Mouse (Mus musculus): ENCODE measurements around the gene C8a. TPM values are rescaled to one million over a fixed set of nuclear protein-coding genes. Genes with fewer than 3 reads are reported as not detected.

The C8a gene
- polyA plus RNA-seq, 1 experiment from 2014 or later: not detected

- Histone ChIP-seq H3K36me3 (no peaks in the 10 kb centered on the region), H3K4me3 (no peak overlapping the region), H3K4me1 (replicated peaks) (peaks cover 6% of the 10 kb centered on the region; the same call in 1 of the 2 replicates), H3K4me2 (no peak overlapping the region), H3K27me3 (no peaks in the 10 kb centered on the region), H3K27ac (replicated peaks) (peak overlapping the region; percentile 46; the same call in 1 of the 2 replicates), H3K9me3 (no peaks in the 10 kb centered on the region), H3K9ac (no peak overlapping the region)
- ATAC-seq (ENCODE audit: low FRiP score, low read depth): peak; percentile 83
- WGBS: 12% methylated on average over 5 of the region's 5 CpGs
Observed at GRCm38 (mm10) chr4:104835096-104835495, 41.1 kb downstream of the C8a start.

- H3K36me3 ChIP-seq: no peaks in the 10 kb centered on the region
- H3K9me3 ChIP-seq: no peaks in the 10 kb centered on the region
- H3K4me3 ChIP-seq: no peak overlapping the region
- no peaks in the 10 kb centered on the region for H3K27me3 ChIP-seq
- 72% methylated on average over 5 of the region's 5 CpGs for WGBS
- no peaks in the 10 kb centered on the region for H3K4me1 ChIP-seq (replicated peaks)
- no peak for ATAC-seq (ENCODE audit: low FRiP score, low read depth)
- no peak overlapping the region; the same call in 1 of the 2 replicates for H3K27ac ChIP-seq (replicated peaks)
- H3K9ac ChIP-seq: no peak overlapping the region
- H3K4me2 ChIP-seq: no peak overlapping the region
Observed at GRCm38 (mm10) chr4:104828939-104829338, 47.3 kb downstream of the C8a start.

GRCm38 (mm10) chr4:104824381-104825077 is 51.7 kb downstream of the C8a start:
- H3K9ac ChIP-seq: no peak overlapping the region
- H3K9me3 ChIP-seq: no peaks in the 10 kb centered on the region
- H3K27ac ChIP-seq (replicated peaks): no peak overlapping the region
- H3K4me2 ChIP-seq: no peak overlapping the region
- no peaks in the 10 kb centered on the region for H3K27me3 ChIP-seq
- no peaks in the 10 kb centered on the region for H3K4me1 ChIP-seq (replicated peaks)
- WGBS: 75% methylated on average over 7 of the region's 7 CpGs
- no peaks in the 10 kb centered on the region for H3K36me3 ChIP-seq
- no peak for ATAC-seq (ENCODE audit: low FRiP score, low read depth)
- H3K4me3 ChIP-seq: no peak overlapping the region

- no peak for ATAC-seq (ENCODE audit: low FRiP score, low read depth)
- 90% methylated on average over 4 of the region's 4 CpGs for WGBS
- Histone ChIP-seq H3K4me1 (replicated peaks) (no peaks in the 10 kb centered on the region), H3K36me3 (no peaks in the 10 kb centered on the region), H3K27me3 (no peaks in the 10 kb centered on the region), H3K4me3 (no peak overlapping the region), H3K9me3 (no peaks in the 10 kb centered on the region), H3K9ac (no peak overlapping the region), H3K27ac (replicated peaks) (no peak overlapping the region), H3K4me2 (no peak overlapping the region)
Observed at GRCm38 (mm10) chr4:104823597-104824101, 52.5 kb downstream of the C8a start.

- 78% methylated on average over 4 of the region's 4 CpGs for WGBS
- Histone ChIP-seq H3K4me1 (replicated peaks) (no peaks in the 10 kb centered on the region), H3K4me2 (no peak overlapping the region), H3K27me3 (no peaks in the 10 kb centered on the region), H3K9me3 (no peaks in the 10 kb centered on the region), H3K27ac (replicated peaks) (no peak overlapping the region), H3K36me3 (no peaks in the 10 kb centered on the region), H3K9ac (no peak overlapping the region), H3K4me3 (no peak overlapping the region)
- no peak for ATAC-seq (ENCODE audit: low FRiP score, low read depth)
Observed at GRCm38 (mm10) chr4:104819891-104820290, 56.3 kb downstream of the C8a start.

- Histone ChIP-seq H3K9me3 (no peaks in the 10 kb centered on the region), H3K36me3 (no peaks in the 10 kb centered on the region), H3K27me3 (no peaks in the 10 kb centered on the region), H3K9ac (no peak overlapping the region), H3K27ac (replicated peaks) (no peak overlapping the region), H3K4me3 (no peak overlapping the region), H3K4me2 (no peak overlapping the region), H3K4me1 (replicated peaks) (no peaks in the 10 kb centered on the region)
- 68% methylated on average over 4 of the region's 4 CpGs for WGBS
- ATAC-seq (ENCODE audit: low FRiP score, low read depth): no peak
Observed at GRCm38 (mm10) chr4:104818986-104819385, 57.2 kb downstream of the C8a start.

- Histone ChIP-seq H3K4me2 (no peak overlapping the region), H3K4me3 (no peak overlapping the region), H3K27ac (replicated peaks) (no peak overlapping the region), H3K36me3 (no peaks in the 10 kb centered on the region), H3K9me3 (no peaks in the 10 kb centered on the region), H3K27me3 (no peaks in the 10 kb centered on the region), H3K9ac (no peak overlapping the region), H3K4me1 (replicated peaks) (no peaks in the 10 kb centered on the region)
- WGBS: 71% methylated on average over 2 of the region's 2 CpGs
- no peak for ATAC-seq (ENCODE audit: low FRiP score, low read depth)
Observed at GRCm38 (mm10) chr4:104817509-104817908, 58.7 kb downstream of the C8a start.

- H3K36me3 ChIP-seq: no peaks in the 10 kb centered on the region
- no peak overlapping the region for H3K9ac ChIP-seq
- H3K9me3 ChIP-seq: no peaks in the 10 kb centered on the region
- no peaks in the 10 kb centered on the region for H3K27me3 ChIP-seq
- H3K27ac ChIP-seq (replicated peaks): no peak overlapping the region
- 87% methylated on average over 4 of the region's 4 CpGs for WGBS
- no peaks in the 10 kb centered on the region for H3K4me1 ChIP-seq (replicated peaks)
- H3K4me3 ChIP-seq: no peak overlapping the region
- ATAC-seq (ENCODE audit: low FRiP score, low read depth): no peak
- no peak overlapping the region for H3K4me2 ChIP-seq
Observed at GRCm38 (mm10) chr4:104816519-104817232, 59.5 kb downstream of the C8a start.

- ATAC-seq (ENCODE audit: low FRiP score, low read depth): no peak
- H3K9me3 ChIP-seq: no peaks in the 10 kb centered on the region
- no peaks in the 10 kb centered on the region for H3K4me1 ChIP-seq (replicated peaks)
- H3K4me3 ChIP-seq: no peak overlapping the region
- 76% methylated on average over 2 of the region's 2 CpGs for WGBS
- no peaks in the 10 kb centered on the region for H3K27me3 ChIP-seq
- H3K27ac ChIP-seq (replicated peaks): no peak overlapping the region
- H3K36me3 ChIP-seq: no peaks in the 10 kb centered on the region
- H3K9ac ChIP-seq: no peak overlapping the region
- H3K4me2 ChIP-seq: no peak overlapping the region
Observed at GRCm38 (mm10) chr4:104813617-104814016, 62.6 kb downstream of the C8a start.

- H3K4me3 ChIP-seq: no peak overlapping the region
- ATAC-seq (ENCODE audit: low FRiP score, low read depth): peak; percentile 45; the same call in 1 of the 2 replicates
- no peak overlapping the region for H3K4me2 ChIP-seq
- WGBS: 50% methylated on average over 10 of the region's 10 CpGs
- H3K27me3 ChIP-seq: no peaks in the 10 kb centered on the region
- H3K27ac ChIP-seq (replicated peaks): no peak overlapping the region
- H3K9me3 ChIP-seq: no peaks in the 10 kb centered on the region
- no peaks in the 10 kb centered on the region for H3K36me3 ChIP-seq
- no peak overlapping the region for H3K9ac ChIP-seq
- H3K4me1 ChIP-seq (replicated peaks): no peaks in the 10 kb centered on the region
Observed at GRCm38 (mm10) chr4:104810710-104811286, 65.4 kb downstream of the C8a start.

GRCm38 (mm10) chr4:104805414-104806257 is 70.6 kb downstream of the C8a start:
- no peaks in the 10 kb centered on the region for H3K36me3 ChIP-seq
- H3K4me1 ChIP-seq (replicated peaks): 0 out of 2 replicates have a peak, but pooled peaks cover 2% of the 10 kb centered on the region
- ATAC-seq (ENCODE audit: low FRiP score, low read depth): 0 out of 2 replicates have a peak, but pooled peaks have one; percentile 45
- 0 out of 2 replicates have a peak overlapping the region, but pooled peaks have one; percentile 3 for H3K4me2 ChIP-seq
- WGBS: 53% methylated on average over 19 of the region's 19 CpGs
- no peak overlapping the region for H3K27ac ChIP-seq (replicated peaks)
- no peak overlapping the region for H3K9ac ChIP-seq
- no peaks in the 10 kb centered on the region for H3K27me3 ChIP-seq
- H3K4me3 ChIP-seq: no peak overlapping the region
- no peaks in the 10 kb centered on the region for H3K9me3 ChIP-seq

Measured in hindbrain, embryonic 15.5 days (tissue).